Mouse (Mus musculus): ENCODE measurements around the gene Nacad.

DNA sequence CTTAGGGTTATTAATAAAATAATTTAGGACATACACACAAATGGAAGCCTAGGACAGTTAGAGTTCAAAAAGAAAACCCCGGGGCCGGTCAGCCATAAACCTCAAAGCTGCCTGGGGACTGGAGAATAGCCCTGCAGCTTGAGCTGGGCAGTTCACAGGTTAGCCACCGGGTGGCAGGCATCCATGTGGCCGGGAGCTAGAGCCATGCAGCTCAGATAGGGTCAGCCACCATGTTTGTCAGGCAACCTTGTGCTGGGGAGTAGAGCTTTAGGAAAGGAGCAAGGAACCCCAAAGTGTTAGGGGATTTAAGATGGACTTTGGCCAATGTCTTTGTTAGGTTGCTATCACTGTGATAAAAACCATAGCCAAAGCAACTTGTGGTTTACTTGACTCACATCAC lies 22.7 kb upstream of the Nacad start:
- TF ChIP-seq GATA1 (IDR thresholded peaks at IDR 0.05; ENCODE audit: borderline replicate concordance, low read length) = no peak
- TF ChIP-seq FLI1 (IDR thresholded peaks at IDR 0.05; ENCODE audit: low read length) = no peak
